Mouse (Mus musculus) urinary bladder, postnatal 25 days (tissue): ENCODE data around the gene Nxpe3.

Source experiments
- DNase-seq: peaks from one replicate; pipeline ENCODE4 v3.0.0; 2022; ENCODE audit warnings: low spot score

The Nxpe3 gene

DNA sequence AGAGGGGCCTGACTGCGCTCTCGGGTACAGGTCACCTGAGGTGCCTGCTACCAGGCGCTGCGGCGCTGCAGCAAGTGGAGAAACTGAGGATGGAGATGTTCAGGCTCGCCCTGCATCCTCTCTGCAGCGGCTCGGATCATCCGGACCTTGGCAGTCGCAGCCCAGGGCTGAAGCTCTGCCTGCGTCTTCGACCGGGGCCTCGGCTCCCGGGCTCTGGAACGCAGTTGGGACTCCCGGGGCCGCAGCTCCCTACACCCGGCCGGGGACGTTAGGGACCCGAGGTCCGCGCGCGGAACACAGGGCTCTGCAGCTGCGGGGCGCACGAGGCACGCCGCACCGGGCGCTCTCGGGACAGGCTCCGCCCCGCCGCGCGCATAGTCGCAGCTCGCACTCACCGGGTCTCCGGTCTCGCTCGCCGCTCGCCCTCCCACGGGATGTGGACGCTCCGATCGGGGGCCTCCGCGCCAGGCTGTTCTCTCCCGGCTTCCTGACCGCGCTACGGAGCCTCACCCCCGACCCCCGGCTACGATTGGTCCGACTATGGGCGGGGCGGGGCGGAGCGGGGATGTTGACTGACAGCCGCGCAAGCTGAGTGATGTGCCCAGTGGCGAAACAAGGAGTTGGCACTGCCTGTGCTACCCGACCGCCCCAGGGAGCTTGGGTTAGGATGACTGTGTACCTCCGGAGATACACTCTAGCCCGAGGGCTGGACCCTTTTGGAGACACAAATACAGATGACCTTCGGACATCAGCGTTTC lies at the start of gene Nxpe3:
Gene Nxpe3 (minus strand): TSS at position 393 of the 758 bp plus-strand sequence.
- peak; percentile 70 for DNase-seq

DNA sequence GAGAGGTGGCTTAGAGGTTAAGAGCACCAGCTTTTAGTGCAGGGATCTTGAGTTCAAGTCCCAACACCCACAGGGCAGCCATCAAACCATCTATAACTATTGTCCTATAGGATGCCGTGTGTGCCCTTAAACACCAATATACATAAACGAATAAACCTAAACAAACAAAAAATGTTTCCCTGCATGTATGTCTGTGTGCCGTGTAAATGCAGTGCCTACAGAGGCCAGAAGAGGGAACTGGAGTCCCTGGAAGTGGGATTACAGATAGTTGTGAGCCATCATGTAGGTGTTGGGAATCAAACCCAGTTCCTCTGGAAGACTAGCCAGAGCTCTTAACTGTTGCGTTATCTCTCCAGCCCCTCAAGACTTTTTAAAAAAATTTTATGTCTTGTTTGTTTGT lies 45.7 kb upstream of the Nxpe3 start:
- no peak for DNase-seq

DNA sequence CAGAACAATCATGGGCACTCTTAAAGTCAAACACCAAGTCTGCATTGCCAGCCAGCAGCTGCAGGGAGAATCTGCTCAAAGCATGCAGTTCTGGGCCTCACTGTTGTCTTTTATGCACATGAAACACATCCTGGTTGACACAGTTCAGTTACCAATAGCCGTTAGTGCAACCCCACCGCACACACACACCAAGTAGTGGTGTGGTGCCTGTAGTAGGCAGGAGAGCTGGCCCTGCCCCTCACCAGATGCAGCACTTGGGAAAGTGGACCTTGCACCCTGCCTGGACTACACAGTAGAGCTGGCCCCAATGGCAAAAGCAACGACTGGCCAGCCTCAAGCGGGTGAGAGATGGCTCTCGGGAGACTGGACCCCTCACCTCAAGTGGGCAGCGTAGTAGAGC lies 44.6 kb upstream of the Nxpe3 start:
- no peak for DNase-seq

DNA sequence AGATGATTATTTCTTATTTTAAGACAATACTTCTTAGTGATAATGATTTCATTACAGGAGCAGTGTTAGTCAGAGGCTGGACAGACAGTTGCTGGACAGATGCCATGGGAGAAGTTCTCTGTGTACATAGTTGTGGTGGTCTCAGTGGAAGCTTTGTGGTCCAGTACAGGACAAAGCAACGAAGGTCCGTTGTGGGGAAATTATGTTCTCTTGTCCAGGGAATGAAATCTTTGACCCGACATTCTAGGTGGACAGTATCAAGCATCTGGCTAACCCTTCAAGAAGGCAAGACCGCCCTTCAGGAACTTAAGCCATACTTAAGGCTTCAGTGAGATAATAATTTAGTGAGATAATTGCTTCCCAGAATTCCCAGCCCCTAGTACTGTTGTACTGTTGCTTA lies 43.7 kb upstream of the Nxpe3 start:
- DNase-seq = no peak

DNA sequence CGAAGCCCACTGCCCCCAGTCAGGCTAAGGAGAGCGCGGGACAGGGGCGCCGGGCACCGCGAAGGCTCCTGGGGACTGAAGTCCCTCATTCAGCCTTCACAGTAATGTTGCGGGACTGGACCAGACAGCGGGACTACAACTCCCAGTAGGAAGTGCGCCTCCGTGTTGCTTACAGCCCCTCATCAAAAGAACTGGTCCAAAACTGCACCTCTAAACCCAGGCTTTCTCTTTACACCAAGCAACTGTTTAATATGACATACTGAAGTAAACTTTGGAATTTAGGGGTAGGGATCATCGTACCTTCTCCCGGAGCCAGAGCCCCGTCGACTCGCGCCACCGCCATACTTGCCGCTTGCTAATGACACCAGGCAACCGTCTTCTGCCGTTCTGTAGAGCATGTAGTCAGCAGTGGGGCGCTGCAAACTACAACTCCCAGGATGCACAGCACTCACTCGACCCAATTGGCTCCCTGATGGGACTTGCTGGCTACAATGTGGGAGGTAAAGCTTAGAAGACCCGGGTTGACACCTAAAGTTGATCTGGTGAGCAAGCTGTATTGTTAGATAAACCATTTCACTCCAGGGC lies 39.5 kb upstream of the Nxpe3 start, which contains the start of gene Cep97:
Gene Cep97 (minus strand): TSS at position 403 of the 585 bp plus-strand sequence.
- peak; percentile 69 for DNase-seq

DNA sequence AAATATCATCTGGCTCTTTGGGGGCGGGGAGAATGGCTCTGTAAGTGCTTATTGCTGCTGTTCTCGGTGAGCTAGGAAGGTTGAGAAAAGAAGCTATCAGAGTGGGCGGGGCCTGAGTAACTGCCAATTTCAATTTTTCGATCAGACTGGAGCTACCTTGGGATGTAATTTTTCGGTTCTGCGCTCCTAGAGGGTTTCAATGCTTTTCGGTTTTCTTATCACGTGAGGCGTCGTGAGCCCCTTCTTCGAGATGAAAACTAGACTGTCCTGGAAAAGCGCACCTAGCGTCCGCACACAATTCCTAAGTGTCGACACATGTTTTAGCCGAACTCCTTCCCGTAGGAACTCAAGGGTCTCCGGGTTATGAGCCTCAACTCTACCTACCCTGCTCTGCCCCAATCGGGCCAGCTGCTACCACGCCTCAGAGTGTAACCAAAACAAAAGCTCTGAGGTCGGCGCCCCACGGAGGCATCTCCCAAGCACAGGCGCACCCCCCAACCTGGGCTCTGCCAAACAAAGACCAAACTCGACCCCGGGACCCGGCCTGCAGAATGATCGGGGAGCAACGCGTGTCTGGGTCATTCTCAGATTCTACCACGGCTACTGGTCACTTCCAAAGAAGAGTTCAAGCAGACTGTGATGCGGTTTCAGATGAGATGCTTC lies 38.7 kb upstream of the Nxpe3 start:
- peak; percentile 33 for DNase-seq

DNA sequence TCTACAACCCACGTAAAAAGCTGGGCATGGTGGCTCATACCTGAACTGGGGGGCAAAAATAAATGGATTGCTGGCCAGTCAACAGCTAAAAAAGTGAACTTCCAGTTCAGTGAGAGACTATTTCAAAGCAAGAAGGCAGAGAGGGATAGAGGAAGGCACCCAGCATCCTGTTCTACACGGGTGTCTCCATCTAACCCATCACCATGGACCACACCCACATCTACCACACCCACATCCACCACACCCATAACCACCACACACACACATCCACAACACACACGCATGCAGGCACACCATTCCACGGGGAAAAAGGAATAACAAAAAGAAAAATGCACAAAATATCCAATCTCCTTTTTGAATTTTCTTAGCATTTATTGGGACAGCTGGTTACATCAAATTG lies 28.9 kb upstream of the Nxpe3 start:
- no peak for DNase-seq

DNA sequence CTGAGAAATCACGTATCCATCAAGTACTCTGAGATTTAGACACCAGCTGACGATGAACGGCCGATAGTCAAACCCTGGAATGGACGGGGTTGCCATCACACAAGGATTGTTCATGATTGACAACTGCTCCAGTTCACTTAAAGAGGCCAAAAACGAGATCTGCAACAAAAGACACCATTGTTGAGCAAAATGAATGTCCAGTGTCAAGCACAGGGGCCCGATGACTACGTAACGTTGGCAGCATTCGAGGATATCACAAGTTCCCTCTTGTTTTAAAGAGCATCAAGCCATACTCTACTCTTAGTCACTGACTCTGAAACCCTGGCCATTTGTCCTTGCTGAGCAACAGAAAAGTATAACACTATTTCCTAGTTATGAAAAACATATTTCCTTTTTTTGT lies 27.0 kb upstream of the Nxpe3 start:
- DNase-seq = no peak

DNA sequence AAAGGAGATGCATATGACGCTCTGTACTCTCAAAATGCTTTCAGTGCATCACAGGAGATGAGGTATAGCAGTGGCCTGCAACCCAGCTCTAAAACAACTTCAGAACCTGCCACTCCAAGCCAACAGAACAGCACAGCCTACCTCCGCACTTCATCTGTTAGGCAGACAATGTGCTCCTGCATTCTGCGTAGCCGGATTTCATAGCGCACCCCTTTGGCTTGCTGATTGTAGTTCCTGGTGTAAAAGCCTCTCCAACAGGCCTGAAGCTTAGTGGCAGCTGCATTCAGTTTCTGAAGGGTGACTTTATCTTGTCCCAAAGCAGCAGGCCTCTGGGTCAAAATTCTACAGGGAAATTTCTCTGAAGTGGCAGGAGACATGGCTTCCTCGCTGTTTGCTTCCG lies 19.6 kb upstream of the Nxpe3 start:
- no peak for DNase-seq

DNA sequence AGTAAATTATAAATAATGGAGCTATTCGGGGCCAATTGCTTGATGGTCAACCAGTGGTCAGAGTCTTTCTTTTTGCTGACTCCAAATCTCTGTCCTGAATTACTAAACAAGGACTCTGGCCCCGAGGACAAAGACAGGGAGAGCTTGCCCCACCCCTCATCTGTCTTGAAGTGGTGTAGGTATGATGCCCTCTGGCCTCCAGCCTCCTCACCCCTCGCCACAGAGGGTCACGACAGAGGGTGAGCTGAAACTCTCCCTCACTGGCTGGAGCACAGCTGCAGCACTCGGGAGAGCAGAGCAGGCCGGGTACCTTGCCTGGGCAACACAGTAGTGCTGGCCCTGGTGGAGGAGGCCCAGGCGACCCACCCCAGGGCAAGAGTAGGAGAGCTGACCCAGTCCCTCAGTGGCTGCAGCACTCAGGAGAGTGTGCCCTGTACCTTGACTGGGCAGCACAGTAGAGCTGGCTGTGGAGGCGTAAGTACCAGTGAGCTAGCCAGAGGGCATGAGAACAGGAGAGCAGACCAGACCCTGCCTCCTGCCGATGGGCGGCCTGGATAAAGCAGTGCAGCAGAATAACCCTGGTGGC lies 15.2 kb upstream of the Nxpe3 start:
- no peak for DNase-seq

DNA sequence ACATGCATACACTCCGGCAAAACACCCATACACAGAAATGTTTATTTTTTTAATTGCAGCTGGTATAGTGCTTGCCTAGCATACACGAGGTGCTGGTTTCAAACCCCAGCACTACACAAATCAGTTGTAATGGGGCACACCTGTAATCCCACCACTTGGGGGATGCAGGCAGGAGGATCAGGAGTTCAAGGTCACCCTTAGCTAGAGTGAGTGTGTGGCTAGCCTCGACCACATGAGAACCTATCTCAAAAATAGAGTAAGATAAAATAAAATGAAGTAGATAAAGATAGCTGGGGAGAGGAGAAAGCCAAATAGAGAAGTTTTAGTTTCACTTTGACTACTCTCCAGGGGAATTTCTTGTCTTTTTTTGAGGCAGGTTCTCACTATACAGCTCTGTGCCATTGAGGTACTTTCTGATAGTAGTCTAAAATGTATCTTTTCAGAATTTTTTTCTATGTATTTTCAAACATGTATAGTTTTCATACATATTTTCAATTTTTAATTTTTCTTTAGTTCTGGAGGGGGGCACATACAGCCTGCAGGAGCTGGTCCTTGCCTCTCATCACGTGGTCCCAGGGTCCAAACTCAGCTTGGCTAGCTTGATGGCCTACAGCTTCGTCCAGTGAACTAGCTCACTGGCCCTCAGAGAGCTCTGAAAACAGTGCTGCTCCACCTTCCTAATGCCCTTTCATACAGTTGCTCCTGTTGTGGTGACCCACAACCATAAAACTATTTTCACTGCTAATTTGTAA lies 12.0 kb upstream of the Nxpe3 start:
- no peak for DNase-seq

DNA sequence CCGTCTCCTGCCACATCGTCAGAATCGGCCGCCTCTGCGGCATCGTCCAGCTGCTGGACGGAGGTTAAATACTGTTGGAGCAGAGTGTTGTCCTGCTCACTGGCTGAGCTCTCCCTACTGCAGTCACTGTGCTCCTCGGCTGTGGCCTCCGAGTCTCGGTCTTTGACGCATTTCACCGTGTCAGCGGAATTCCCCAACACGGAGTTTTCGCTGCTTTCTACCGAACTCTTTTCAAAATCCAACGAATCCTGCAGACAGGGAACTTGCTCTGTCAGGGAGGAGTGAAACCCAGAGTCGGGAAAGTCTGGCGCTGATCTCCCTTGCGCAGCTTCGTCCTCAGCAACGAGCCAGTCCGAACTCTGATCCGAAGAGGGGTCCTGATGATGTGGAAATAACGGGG lies 10.3 kb upstream of the Nxpe3 start:
- DNase-seq = no peak

DNA sequence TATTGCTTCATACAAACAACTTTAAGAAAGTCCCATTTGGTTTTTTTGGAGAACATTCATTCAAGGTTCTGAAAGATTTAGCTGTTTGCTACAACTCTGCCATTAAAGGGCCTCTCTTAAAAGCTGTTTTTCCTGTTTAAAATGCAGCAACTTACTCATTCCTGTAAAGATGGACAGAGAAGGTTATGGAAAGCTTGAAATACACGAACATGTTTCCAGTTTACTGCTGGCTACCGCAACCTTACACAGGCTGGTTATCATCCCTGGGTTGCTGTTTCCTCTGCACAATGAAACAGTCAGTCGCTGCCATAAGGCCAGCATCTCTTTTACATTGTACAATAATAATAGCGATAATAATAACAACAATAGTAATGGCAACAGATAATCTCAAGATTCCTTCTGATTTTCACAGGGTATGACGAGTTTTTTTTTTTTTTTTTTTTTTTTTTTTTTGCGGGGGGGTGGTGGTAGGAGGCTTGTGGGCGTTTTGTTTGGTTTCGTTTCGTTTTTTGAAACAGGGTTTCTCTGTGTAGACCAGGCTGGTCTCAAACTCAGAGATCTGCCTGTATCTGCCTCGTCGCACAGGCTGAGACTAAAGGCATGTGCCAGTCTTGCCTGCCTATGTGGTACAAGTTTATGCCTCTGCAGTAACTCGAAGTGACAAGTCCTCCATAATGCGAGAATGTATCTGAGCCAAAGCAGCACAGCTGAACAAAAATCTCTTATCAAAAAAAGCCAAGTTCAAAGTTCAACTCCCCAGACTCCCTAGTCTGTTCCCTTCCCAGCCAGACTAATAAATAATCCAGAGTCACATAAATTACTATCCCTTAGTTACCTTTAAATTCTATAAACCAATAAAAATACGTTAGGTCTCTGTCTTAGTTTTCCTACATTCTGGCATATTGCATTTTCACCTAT lies 7.0 kb upstream of the Nxpe3 start:
- no peak for DNase-seq

DNA sequence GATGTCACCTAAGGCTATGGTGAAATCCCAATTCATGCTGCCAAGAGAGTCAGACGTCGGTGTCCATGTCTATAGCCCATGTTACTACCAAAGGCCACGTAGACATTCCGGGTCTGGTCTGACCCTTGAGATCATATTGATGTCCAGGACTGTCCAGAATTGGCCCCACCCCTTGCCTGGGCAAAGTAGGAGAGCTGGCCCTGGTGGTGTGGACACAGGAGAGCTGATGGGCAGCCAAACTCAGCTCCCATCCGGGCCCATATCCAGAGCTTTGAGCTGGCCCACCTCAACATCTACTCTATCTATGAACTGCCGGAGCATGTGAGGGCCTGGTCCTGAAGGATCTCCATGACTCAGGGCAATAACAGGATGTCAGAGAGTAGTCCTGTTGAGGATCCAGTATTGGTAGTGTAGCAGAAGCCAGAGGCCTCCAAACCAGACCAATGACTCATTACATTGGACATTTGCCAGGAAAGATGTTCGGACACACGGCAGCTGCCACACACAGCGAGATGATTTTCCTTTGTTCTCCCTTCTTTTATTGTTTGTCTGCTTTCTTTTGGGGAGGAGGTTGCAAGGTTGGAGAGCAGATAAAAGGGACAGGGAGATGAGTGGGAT lies 3.4 kb upstream of the Nxpe3 start:
- DNase-seq = no peak

DNA sequence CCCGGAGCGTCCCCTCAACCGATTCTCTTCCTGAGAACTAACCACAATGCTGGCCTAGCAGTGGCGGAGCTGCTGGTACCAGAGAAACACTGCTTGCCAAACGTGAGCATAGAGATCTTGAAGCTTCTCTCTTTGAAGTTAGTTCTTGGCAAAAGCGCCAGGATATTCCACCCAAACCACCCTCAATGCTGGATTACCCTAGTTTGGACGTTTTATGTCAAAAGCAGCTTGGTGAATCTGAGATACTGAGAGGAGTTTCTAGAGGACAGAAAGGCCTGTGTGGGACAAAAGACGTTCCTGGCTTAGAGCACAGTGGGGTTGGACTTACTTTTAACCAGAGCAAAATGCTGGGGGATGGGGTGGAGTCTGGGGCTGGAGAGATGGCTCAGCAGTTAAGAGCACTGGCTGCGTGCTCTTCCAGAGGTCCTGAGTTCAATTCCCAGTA lies 588 bp upstream of the Nxpe3 start:
- no peak for DNase-seq

DNA sequence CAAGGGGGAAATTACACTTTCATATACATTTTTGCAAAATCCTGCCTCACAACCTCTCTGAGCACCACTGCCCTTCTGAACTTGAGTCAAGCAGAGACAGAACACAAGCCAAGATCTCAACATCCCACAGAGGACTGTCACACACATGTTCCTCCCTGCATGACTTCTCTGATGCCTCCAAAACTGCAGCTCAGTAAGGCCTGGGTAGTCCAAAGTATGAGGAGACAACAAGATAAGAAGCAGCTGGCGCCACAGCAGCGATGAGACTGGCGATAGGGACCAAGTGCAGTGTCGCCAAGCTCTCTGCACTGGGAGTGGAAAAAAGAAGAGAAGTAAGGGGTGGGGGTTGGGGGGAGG lies 571 bp downstream of the Nxpe3 start:
- no peak for DNase-seq

DNA sequence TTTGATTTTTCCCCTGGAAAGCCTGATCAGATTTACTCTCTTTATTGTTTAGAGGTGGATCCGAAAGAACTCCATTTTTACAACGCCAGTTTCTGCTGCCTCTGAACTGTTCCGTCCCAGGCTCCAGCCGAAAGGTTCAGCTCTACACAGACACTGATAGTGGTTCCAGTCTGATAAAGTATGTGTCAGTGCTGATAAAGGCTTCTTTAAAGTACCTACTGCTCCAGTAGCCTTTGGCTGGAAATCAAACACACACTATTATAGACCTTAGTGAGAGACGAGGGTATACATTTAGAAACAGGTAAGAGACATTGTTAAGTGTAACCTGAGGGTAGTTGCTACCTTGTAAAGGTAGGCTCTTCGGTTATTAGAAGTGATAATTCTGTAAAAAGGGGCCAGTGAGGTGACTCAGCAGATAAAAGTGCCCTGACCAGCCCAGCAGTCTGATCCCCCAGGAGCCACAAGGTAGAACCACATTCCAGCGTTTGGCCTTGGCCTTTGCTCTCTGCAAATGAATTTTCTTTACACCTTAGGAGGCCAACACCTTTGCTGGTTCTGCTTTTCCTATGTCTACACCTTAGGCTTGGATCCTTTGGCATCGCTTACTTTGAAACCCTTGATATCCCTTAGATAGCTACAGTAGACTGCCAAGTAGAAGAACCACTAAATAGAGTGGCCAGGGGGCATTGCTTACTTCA lies 1.5 kb downstream of the Nxpe3 start:
- no peak for DNase-seq

DNA sequence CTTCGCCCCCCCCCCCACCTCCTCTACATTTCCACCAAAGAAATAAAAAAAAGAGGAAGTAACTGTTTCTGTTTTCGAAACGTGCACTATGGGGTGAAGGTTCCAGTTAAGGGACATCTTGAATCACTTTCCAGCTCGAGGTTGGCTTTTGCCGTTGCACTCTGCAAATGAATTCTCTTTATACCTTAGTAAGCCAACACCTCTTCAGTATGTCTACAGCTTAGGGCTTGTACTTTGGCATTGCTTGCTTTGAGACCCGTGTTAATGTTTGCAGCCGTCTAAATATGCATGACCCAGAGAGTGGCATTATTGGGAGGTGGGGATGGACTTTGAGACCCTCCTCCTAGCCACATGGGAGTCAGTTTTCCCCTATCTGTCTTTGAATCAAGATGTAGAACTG lies 2.6 kb downstream of the Nxpe3 start:
- DNase-seq = no peak

DNA sequence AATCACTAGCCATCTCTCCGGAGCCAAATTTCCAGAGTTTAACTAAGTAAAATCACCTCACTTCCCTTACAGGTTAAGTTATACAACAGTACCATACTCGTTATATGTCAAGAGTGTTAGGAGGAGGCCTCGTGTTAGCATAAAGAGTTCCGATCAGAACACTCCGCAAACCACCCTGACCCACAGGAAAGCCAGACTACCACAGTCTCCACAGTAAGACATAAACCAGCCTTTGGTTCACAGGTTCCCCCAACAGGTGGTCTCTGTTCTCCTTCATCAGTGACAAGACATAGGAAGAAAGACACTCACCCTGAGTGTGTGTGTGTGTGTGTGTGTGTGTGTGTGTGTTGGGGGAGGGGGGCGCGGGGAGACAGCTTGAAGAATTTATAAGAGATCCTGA lies 3.7 kb downstream of the Nxpe3 start:
- DNase-seq = no peak
